Mouse (Mus musculus) urinary bladder, postnatal 10 days (tissue): ENCODE data around the gene Ccdc158.

Source experiments
- DNase-seq: peaks from one replicate; pipeline ENCODE4 v3.0.0; 2022; ENCODE audit warnings: low spot score

Ccdc158 gene

GRCm38 (mm10) chr5:92684715-92685460 is 9.8 kb upstream of the Ccdc158 start:
- DNase-seq = no peak

GRCm38 (mm10) chr5:92683871-92684475 is 8.9 kb upstream of the Ccdc158 start:
- DNase-seq = no peak

GRCm38 (mm10) chr5:92683351-92683807 is 8.3 kb upstream of the Ccdc158 start, which contains the start of gene Shroom3:
TSS of gene Shroom3 (plus strand) at chr5:92683435.
- DNase-seq = no peak

GRCm38 (mm10) chr5:92682621-92683348 is 7.7 kb upstream of the Ccdc158 start:
- no peak for DNase-seq

GRCm38 (mm10) chr5:92681861-92682260 is 6.8 kb upstream of the Ccdc158 start:
- DNase-seq = no peak

- DNase-seq = no peak
Observed at GRCm38 (mm10) chr5:92679441-92679840, 4.4 kb upstream of the Ccdc158 start.

- DNase-seq = no peak
Observed at GRCm38 (mm10) chr5:92675574-92675920, 476 bp upstream of the Ccdc158 start.

GRCm38 (mm10) chr5:92666860-92667259 is 8.2 kb downstream of the Ccdc158 start:
- no peak for DNase-seq

- DNase-seq = no peak
Observed at GRCm38 (mm10) chr5:92664321-92664720, 10.8 kb downstream of the Ccdc158 start.

GRCm38 (mm10) chr5:92656256-92656655 is 18.8 kb downstream of the Ccdc158 start:
- no peak for DNase-seq

GRCm38 (mm10) chr5:92640861-92641260 is 34.2 kb downstream of the Ccdc158 start:
- no peak for DNase-seq

GRCm38 (mm10) chr5:92635891-92636290 is 39.2 kb downstream of the Ccdc158 start:
- no peak for DNase-seq

GRCm38 (mm10) chr5:92634916-92635315 is 40.2 kb downstream of the Ccdc158 start:
- no peak for DNase-seq

- no peak for DNase-seq
Observed at GRCm38 (mm10) chr5:92633526-92633925, 41.5 kb downstream of the Ccdc158 start.

GRCm38 (mm10) chr5:92627896-92628295 is 47.2 kb downstream of the Ccdc158 start:
- no peak for DNase-seq

GRCm38 (mm10) chr5:92621883-92622282 is 53.2 kb downstream of the Ccdc158 start:
- no peak for DNase-seq

- no peak for DNase-seq
Observed at GRCm38 (mm10) chr5:92612756-92613155, 62.3 kb downstream of the Ccdc158 start.

- DNase-seq = no peak
Observed at GRCm38 (mm10) chr5:92607492-92608229, 67.4 kb downstream of the Ccdc158 start.

- DNase-seq = no peak
Observed at GRCm38 (mm10) chr5:92604452-92605247, 70.4 kb downstream of the Ccdc158 start.

GRCm38 (mm10) chr5:92602691-92603690 is 72.1 kb downstream of the Ccdc158 start, which contains the start of gene Stbd1:
TSS of gene Stbd1 (plus strand) at chr5:92603041.
- DNase-seq = peak; percentile 35
